Mouse (Mus musculus) heart, embryonic 15.5 days (tissue): ENCODE measurements around the gene Psma5. TPM values are rescaled to one million over a fixed set of nuclear protein-coding genes. Genes with fewer than 3 reads are reported as not detected.

Experiments
- polyA plus RNA-seq: library from polyadenylated mRNA; unstranded; fragments of >200 nt; fragmentation: Nextera tagmentation; extraction: Ambion mirVana; gene quantifications from 2 replicates; pipeline ENCODE4 v1.2.1, GENCODE M21; 2015

Gene Psma5
- polyA plus RNA-seq, 1 experiment from 2014 or later, result 174 TPM

Other genes with a start within 250 kb of the Psma5 start
- 72.1 and 88.3 TPM in 2 replicates for gene Gstm1, start 239.0 kb upstream of the Psma5 start, polyA plus RNA-seq
- 12.9 and 16.0 TPM in 2 replicates for gene Gstm4, start 212.0 kb upstream of the Psma5 start, polyA plus RNA-seq
- 22.5 and 31.4 TPM in 2 replicates for gene Ampd2, start 170.3 kb upstream of the Psma5 start, polyA plus RNA-seq
- 0.74 and 1.1 TPM in 2 replicates for gene Gnat2, start 164.1 kb upstream of the Psma5 start, polyA plus RNA-seq
- 65.9 and 80.3 TPM in 2 replicates for gene Gnai3, start 110.8 kb upstream of the Psma5 start, polyA plus RNA-seq
- 0.05 and 0.16 TPM in 2 replicates for gene Gpr61, start 102.0 kb upstream of the Psma5 start, polyA plus RNA-seq
- gene Amigo1, start 70.6 kb upstream of the Psma5 start, polyA plus RNA-seq, result 3.0 and 3.2 TPM in 2 replicates
- 2.7 and 3.8 TPM in 2 replicates for gene Cyb561d1, start 55.7 kb upstream of the Psma5 start, polyA plus RNA-seq
- gene Atxn7l2, start 46.0 kb upstream of the Psma5 start, polyA plus RNA-seq, result 5.8 and 9.0 TPM in 2 replicates
- 2.0 and 2.2 TPM in 2 replicates for gene Sypl2, start 30.3 kb upstream of the Psma5 start, polyA plus RNA-seq
- 10.2 and 13.9 TPM in 2 replicates for gene Sort1, start 27.2 kb downstream of the Psma5 start, polyA plus RNA-seq
- gene Mybphl, start 108.0 kb downstream of the Psma5 start, polyA plus RNA-seq, result 41.5 and 48.0 TPM in 2 replicates
- 17.1 and 23.1 TPM in 2 replicates for gene Psrc1, start 126.9 kb downstream of the Psma5 start, polyA plus RNA-seq
- 2.4 and 3.6 TPM in 2 replicates for gene Celsr2, start 158.6 kb downstream of the Psma5 start, polyA plus RNA-seq
- 79.7 and 80.9 TPM in 2 replicates for gene Sars, start 188.3 kb downstream of the Psma5 start, polyA plus RNA-seq